Mouse (Mus musculus) embryo, embryonic 9.5 days (tissue): ENCODE measurements around the gene Slbp.

ENCODE experiments used
- DNase-seq: peaks from one replicate; pipeline ENCODE4 v3.0.0-alpha.2; 2017; ENCODE audit errors: extremely low spot score

Slbp gene

DNA sequence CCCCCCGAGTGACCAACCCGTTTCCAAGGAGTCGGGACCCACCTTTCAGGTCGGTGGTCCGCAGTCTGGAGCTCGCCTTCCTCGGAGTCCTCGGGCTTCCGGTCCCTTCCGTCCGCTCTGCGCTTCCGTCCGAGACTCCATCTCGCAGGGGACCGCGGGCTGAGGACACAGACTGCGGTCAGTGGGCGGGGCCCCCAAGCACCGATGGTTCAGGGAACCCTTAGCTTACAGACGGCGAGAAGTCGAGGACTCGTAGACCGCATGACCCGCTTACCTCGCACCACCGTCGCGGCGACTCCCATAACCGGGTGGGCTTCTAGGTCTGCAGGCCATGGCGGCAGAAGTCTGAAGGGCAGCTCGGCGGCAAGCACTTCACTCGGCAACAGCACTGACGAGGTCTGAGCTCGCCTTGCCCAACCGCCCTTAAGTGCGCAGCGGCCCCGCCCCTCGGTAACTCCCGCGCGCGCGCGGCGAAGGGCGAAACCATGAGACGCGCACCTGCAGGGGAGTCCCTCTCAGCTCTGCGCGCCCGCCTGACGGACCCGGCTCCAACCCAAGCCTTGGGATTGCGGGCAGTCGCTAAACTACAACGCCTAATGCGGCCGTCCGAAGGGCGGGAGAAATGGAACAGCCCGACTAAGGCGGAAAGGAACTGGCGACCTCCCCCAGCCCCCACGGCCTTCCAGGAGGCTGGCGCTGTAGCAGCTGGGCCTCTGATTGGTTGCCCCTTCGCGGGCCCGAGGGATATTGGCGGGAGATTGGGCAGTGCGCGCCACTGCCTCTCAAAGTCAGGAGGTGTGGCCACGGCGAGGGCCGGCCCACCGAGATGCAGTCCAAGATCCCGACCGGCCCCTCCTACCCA is at the start of gene Slbp:
Slbp (minus strand) TSS at position 654 of the 862 bp plus-strand sequence.
- DNase-seq, result peak; percentile 98

DNA sequence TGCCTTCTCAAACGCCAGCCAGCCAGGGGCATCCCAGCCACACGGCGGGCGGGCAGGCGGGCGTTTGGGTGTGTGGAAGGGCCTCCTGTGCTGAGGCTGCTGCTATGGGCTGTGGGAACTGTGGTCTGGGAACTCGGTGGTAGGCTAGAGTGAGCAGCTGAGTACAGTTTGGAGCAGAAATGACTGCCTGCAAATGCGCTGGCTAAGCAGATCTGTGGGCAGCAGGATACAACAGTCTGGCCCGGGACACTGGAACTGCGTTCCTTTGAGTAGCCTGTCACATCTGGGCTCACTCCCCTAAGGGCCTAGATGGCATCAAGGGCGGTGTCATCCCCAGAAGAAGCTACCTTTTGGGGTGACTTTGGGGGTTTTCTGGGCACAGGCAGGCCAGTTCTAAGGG is 49.5 kb upstream of the Slbp start:
- DNase-seq, result no peak

DNA sequence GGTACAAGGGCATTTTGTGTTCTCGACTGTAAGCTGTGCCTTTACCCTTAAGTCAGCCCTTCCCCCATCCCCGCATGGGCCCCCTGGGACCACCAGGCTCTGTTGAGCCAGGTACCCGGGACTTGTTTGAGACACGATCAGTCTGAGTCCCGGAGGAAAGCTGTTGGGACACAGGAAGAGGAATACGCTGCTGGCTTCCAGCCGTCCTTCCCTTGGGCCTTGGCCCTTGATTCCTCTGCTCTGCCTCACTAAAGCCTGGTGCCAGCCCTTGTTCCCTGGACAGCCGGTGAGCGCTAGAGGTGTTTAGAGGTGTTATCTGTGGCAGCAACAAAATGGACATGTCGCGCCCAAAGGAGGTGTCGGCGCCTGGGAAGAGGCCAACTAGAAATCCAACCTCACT is 47.6 kb upstream of the Slbp start:
- no peak for DNase-seq

DNA sequence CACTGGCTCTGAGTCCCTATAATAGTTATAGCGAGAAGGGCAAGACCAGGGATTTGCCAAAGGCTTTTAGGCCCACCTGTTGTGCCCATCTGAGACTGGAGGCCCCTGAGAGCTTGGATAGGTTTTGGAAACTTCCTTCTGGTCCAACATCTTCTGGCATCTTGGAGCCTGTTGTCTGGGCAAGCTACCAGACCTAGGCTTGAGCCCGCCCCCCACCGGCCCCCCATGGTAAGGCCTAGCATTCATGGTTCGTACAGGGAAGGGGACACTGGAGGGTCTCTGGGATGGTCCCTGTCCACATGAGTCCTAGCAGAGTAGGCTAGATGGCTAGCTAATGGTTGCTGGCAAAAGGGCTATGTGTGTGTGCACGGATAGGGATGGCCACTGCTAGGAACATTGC is 46.3 kb upstream of the Slbp start:
- no peak for DNase-seq

DNA sequence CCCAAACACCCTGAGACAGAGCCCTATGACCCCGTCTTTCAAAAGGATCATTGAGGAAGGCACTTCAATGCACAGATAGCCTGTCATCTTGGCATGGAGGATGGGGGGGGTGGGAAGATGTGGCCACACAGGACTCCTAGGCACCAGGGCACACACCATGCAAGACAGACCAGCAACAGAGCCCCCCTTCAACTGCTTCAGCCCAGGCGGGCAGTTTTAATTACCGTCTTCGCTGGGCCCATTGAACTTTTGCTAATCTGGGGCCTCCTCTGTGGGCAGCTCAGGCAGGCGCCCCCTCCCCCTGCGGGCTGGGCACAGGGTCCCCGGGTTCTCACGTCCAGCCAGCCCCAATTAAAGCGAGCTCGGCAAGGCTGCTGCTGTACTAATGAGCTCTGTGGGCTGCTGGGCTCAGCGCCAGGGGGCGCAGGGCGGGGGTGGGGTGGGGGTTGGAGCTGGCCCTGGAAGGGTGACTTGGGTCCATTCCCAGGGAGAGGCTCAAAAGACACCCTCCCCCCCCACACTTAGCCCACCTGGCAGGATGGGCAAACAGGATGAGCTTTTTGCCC is 45.7 kb upstream of the Slbp start:
- DNase-seq, result no peak

DNA sequence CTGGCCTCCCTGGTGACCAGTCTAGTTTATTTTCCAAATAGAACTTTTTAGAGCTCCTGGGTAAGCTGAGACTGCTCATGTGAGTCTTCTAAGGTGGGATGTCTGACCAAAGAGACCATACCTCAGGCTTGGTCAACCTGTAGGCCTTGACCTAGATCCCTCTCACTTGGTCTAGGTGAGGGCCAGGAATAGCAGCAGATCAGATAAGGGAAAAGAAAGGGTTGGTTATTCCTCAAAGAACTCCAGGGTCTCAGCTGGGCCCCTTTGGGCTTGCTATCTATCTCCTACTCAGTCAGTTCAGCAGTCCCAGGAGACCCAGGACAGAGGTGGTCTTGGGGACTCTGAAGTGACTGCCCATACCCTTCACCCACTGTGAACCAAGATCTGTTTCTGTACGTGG is 45.2 kb upstream of the Slbp start:
- DNase-seq, result no peak

DNA sequence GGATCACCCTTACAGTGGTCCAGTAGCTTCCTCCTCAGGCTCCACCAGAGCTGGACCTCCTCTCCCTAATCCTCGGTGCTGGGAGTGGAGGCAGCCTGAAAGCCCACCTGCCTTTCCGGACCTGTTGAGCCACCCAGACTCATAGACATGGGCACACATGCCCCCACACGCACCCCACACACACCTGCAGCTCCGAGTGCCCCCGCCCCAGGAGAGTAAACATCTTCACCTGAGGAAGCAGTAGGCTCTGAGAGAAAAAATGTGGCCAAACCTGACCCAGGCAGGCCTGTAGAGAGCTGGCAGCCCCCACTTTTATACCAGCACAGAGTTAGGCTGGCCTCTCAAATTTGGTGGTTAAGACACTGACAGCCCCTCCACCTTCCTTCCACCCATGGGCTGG is 44.1 kb upstream of the Slbp start:
- no peak for DNase-seq

DNA sequence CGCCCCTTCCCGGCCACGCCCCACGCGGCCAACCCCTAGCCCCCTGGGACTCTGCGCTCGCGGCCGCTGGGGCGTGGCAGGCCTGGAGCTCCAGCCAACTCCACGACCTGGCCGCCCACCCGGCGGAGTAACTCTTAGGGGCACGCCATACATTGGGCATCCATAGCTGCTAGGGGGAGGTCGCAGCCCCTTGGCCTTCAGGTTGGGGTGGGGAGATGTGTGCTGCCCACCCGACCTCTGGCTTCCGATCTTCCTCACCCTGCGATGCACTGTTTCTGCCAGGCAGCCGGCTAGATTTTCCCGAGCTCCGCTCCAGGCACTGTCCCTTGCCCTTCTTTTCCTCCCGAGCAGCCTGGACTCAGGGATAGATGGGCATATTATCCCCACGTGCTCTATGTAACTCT is 43.3 kb upstream of the Slbp start:
- no peak for DNase-seq

DNA sequence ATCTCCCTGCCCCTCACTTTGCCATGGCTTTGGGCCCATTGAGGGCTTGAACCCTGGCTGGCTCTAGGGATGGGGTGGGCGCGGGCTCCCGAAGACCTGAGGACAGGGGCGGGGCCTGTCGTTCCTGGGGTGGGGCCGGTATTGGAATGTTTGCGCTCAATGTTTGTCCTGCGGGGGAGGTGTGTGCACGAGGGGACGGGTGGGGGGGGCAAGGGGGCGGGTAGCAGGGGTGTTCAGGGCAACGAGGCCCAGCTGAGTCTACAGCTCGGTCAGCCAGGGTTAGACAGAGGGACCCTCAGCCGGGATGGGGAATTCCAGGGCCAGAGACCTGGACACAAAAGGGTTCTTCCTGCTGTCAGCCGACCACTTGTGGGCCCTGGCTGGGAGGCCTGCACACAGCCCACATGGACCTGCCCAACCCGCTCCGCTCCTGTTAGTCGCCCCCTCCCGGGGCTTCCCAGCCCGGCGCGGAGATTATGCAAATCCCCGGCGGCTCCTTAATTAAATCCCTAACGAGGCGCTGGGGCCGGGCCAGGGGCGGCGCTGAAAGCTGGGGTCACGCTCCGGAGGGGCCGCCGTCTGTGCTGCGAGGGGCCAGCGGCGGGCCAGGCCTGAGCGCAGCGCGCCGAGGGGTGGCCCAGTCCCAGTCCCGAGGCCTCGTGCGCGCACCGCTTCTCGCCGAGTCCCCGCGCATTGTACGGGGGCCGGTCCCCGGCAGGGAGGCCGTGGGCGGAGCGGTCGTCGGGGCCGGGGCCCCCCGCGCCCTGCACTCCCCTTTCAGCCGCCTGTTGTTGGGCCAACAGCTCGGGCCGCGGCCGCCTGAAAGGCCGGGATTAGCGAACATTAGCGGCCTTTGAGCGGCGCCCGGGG is 42.7 kb upstream of the Slbp start:
- DNase-seq, result peak; percentile 84

DNA sequence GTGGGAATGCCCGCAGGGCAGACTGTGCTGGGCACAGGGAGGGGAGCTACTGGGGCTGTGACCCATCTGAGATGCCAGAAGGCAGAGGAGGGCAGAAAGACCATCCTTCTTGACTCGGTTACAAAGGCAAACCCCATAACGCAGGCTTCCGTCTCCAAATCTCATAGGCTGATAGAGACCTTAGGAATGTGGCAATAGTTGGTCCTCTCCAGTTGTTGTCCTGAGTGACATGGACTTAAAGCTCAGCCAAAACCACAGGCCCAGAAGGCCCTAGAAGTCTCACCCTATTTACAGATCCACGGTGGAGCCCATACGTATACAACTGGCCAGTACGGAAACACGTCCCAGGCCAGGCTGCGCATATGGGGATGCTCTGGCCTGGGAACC is 42.1 kb upstream of the Slbp start:
- no peak for DNase-seq

DNA sequence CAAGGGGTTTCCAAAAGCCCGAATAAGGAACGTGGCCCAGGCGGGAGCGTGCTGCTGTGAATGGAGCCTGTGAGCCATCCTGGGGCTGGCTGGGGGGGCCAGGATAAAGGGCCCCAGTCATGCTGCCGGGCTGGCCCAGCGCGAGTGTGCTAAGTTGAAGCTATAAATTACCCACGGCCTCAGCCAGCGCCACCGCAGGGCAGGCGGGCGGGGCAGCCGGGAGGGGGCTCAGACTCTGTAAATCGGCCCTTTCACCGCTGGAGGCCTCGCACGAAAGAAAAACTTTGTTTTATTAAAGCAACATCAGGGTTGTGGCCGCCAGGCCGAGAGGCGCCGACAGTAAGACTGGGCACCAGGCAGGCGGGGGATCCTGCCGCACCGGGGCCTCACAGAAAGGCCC is 40.0 kb upstream of the Slbp start:
- peak; percentile 69 for DNase-seq

DNA sequence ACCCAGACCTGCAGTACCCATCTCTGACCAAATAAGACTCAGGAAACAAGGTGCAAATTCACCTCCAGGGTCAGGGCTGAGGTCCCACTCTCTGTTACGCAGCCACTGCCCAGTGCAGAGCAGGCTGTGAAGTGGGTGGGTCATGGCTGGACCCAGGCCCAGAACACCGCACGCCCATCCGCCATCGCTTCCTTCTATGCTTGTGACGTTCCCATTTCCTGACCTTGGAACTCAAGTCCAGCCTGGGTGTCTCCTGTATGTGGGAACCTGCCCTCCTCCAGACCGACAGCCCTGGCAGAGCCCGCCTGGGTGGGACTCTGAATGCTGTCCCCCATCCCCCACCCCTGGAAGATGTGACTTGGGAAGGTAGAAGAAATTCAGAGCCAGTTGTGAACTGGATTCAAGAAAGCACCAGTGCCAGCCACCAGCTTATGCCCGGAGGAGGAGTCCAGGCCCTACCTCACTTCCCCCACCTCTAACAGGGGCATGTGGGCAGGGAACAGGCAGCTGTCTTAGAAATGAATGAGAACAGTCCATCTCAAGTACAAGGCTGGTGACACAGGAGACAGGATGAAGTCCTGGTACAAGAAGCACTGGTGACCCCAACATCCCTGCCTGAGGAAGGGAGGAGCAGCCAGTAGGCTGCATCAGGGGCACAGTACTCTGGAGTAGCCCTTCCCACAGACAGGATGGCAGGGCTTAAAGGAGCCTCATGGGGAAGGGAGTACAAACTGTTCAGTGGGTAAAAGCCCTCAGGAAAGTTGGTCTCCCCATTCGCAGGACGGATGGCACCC is 37.7 kb upstream of the Slbp start:
- DNase-seq, result no peak

DNA sequence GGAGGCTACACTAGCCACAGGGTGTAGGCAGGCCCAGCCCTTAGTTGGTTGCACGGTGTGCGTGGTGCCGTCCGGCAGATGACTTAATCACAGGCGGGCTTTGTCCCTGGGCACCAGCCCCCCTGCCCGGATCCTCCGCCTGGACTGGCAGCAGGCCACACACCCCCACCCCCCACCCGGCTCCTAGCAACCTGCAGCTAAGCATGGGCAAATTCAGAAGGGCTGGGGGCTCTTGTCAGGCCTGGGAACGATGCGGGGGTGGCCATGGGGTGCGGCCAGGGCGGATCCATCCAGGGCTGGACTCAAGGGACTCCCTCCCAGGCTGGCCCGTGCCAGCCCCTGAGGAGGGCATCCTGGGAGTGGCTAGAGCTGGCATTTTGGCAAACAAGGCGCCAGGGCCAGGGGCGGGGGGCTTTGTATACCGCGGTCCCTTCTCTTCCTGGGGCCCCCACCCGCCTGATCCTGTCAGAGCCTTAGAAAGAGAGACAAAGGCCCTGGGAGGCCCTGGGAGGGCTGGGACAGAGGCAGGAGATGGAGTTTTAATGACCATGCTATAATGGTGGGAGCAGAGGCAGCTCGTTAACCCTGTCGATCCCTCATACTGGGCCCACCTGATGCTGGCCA is 37.0 kb upstream of the Slbp start:
- peak; percentile 42 for DNase-seq

DNA sequence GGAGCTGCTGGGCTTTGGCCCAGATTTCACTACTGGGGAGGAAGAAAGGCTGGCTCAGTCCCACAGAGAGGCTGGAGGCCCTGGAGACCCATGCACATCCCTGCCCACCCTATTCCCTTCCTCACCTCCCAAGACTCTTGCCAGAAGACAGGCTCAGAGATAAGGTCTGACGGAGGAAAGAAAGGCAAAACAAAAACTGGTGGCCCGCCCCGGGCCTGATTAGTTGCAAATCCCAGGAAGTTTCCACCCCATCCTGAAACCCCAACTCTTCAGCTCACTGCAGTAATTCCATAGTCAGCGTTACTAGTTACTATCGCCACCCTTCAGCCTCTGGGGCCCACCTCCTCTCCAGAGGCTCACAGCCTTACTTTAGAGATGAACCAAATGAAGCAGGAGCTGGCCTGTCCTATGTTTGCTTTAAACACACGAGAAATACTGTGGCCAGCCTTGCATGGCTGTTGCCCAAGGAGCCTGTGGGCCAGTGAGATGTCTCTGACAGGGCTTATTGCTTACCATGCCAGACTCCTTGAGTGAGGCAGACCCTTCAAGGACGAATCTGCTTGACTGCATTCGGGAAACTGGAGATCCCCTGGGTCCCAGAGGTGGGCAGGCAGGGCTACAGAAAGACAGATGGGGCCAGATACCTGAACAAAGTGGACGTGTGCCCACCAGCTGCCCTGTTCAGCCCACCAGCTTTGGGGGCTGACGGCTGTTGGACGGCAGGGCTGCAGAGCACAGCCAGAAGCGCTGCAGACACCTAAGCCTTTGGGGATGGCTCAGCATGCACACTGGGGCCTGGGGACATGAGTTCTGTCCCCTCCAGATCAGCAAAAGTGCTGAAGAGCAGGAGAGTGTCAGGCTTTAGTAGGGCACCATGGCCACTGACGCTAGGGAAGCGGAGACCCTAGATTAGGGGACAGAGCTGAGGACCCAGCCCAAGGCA is 36.2 kb upstream of the Slbp start:
- no peak for DNase-seq

DNA sequence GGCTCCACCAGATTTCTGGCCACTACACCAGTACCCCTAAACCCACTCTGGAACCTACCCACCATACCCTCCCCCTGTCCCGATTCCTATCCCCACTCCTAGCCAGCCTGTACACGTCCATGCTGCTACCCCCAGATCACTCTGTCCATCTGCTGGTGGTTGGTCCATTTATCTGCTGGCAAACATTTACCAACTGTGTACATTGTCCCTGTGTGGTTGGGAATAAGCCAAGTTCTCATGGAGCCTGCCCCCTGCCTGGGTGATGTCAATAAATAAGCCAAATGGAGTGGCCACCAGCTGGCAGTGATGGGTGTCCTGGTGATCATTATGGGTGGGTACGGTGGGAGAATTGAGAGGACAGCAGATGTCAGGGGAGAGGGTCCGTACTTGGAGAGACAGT is 34.8 kb upstream of the Slbp start:
- no peak for DNase-seq

DNA sequence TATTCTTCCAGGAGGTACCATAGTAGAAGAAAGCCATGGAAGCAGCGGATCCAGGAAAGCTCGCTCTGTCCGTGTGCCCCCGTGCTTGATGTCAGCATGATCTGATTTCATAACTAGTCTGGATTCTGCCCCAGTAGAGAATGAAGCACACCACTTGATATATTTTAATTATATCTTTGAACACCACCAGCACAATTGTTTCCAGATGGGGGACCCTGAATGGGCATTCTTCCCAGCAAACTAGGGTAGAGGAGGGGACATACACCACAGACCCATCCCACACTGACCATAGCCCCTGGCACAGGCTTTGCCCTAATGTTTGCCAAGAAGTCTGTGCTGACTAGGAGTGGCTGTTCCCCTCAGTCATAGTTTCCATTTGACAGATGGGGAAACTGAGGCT is 32.6 kb upstream of the Slbp start:
- DNase-seq, result no peak

DNA sequence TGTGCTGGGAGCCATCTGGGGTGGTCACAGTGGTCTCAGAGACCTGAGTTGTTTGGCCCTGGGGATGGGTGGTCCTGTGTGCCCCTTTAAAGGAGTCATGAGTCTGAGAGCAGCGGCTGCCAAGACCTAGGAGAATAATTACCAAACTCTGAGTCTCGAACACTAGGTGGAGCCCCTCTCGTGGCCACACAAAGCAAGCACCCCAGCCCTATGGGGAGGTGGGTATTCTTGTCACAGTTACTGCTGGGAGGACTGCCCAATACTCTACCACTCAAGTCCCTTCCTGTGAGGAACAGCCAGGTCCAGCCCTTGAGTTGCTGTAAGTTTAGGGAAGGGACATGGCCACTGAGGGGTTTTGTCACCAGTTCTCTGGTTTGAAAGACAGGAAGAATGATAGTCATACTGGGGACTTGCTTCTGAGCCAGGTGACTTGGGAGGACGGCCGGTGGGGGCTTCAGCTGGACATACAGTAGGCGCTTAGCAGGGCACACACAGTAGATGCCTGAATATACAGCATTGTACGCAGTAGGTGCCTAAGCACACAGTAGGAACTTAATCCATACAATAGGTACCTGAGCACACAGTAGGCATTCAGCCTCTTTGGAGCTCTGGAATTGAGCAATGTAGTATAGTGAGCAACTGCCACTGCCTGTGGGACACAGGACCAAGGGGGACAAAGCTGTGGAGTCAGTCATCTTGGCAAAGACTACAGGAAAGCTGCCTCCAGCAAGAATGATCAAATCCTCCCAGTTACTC is 31.7 kb upstream of the Slbp start:
- DNase-seq, result peak; percentile 72

DNA sequence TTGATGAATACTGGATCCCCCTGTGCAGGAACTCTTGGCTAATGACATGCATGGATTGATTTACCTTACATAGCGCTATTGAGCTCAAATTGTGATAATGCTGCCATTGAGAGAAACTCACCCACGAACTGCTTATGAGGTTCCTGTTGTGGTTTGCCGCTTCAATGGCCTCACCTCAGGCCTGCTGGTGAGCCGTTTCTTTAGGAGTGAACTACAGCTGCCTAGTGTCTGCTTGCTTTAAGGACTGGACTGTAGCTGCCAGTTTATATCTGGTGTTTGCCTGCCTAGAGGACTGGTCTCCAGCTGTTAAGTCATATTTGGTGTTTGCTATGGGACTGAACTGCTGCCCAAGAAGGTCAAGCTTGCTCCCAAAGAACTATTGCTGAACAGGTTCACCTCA is 30.6 kb upstream of the Slbp start:
- no peak for DNase-seq

DNA sequence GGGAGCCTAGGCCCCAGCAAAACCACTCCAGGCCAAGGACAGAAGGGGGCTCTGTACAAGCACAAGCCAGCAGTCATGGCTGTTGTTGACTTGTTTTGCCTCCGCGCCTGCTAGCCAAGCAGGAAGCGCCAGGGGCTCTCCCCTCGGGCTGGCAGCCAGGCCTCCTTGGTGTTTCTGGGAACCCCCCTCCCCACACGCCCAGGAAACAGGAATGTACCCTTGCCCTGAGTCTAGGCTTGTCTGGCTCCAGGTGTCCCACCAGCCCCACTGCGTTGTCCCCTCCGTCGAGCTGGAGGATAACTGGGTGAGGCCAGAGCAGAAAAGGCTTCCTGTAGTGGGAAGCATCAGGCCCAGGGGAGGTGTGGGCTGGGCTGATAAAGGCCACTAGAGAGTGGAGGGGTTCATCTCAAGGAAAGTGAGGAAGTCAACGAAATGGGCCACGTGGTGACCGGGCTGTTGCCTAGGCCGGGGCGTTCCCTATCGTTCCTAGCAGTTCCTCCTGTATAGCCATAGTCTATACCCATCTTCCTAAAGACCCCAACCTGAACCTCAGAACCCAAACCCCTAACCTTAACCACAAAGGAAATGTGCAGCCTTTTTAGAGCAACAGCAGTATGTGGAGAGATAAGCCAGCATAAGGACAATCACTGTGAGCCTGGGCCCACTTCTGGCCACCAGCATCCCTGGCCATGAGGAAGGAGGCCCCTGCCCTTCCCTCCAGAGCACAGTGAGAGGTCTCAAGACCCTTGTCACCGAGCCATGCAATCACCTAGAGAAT is 29.4 kb upstream of the Slbp start:
- no peak for DNase-seq
